ENCODE assay signal across 11 mouse cellular contexts in genomic region chr1:186695361-186695760, GRCm38 (mm10). TPM values are rescaled to one million over a fixed set of nuclear protein-coding genes. Genes with fewer than 3 reads are reported as not detected.
A peak's percentile ranks its signal among the peaks of the same experiment; 100 is the strongest.
DNase-seq lines count a peak whose midpoint lies in the region; ATAC-seq lines count a peak whose summit lies in the region.
"Had no signal": no experiment of that assay in that cellular context is flagged by ENCODE, and none has a peak within 500 bp of the region (broad histone marks: within the 10 kb centered on the region; RNA-seq: fewer than 3 reads in every experiment).

No protein-coding gene starts in this region.

- WGBS in kidney, embryonic 15.5 days: 54% methylated on average over 4 of the region's 4 CpGs
- 29% methylated on average over 4 of the region's 4 CpGs for WGBS in heart, embryonic 12.5 days
- WGBS in lung, embryonic 16.5 days: 33% methylated on average over 4 of the region's 4 CpGs

- no peak overlapping the region for H3K4me2 ChIP-seq in kidney, embryonic 15.5 days
- no peak overlapping the region for H3K4me2 ChIP-seq in heart, embryonic 12.5 days
- H3K4me2 ChIP-seq in lung, embryonic 16.5 days (ENCODE audit: low read depth, low read length): no peak overlapping the region

- DNase-seq in kidney, adult 8-10 months: no peak
- peak; percentile 43 for DNase-seq in brain, adult 2 months (ENCODE audit: low read depth, low spot score)
- DNase-seq in MN1 (ENCODE audit: low spot score): no peak
- no peak for DNase-seq in natural killer cell, adult 2 months (ENCODE audit: low spot score in 2 of 2)
- DNase-seq: cerebellum, adult 11 months had no signal

- H3K27me3 ChIP-seq in kidney, embryonic 15.5 days: no peaks in the 10 kb centered on the region
- H3K27me3 ChIP-seq in heart, embryonic 12.5 days (replicated peaks): no peaks in the 10 kb centered on the region
- no peaks in the 10 kb centered on the region for H3K27me3 ChIP-seq in lung, embryonic 16.5 days (ENCODE audit: control insufficient read depth, insufficient read depth, low read depth, low read length)

- H3K27ac ChIP-seq in kidney, embryonic 15.5 days: peak overlapping the region; percentile 72
- peak overlapping the region; percentile 25 for H3K27ac ChIP-seq in heart, embryonic 12.5 days (ENCODE audit: poor library complexity, severe bottlenecking)
- H3K27ac ChIP-seq in lung, embryonic 16.5 days (ENCODE audit: low read length): peak overlapping the region; percentile 57; the same call in 1 of the 2 replicates
- H3K27ac ChIP-seq: macrophage had no signal

- H3K4me1 ChIP-seq in kidney, embryonic 15.5 days: peaks cover 6% of the 10 kb centered on the region; the same call in 1 of the 2 replicates
- H3K4me1 ChIP-seq in heart, embryonic 12.5 days (replicated peaks): peaks cover 25% of the 10 kb centered on the region
- peaks cover 22% of the 10 kb centered on the region for H3K4me1 ChIP-seq in lung, embryonic 16.5 days (replicated peaks; ENCODE audit: control insufficient read depth, insufficient read depth, low read length)

- no peaks in the 10 kb centered on the region for H3K9me3 ChIP-seq in kidney, embryonic 15.5 days (replicated peaks)
- no peaks in the 10 kb centered on the region for H3K9me3 ChIP-seq in heart, embryonic 12.5 days (replicated peaks)
- H3K9me3 ChIP-seq in lung, embryonic 16.5 days (ENCODE audit: control insufficient read depth, low read length): no peaks in the 10 kb centered on the region

- no peak for ATAC-seq in kidney, embryonic 15.5 days (replicated peaks; ENCODE audit: low FRiP score)
- no peak for ATAC-seq in heart, embryonic 12.5 days (ENCODE audit: insufficient number of reproducible peaks, low FRiP score)
- peak; percentile 50 for ATAC-seq in lung, embryonic 16.5 days (ENCODE audit: low read depth)
- no peak for ATAC-seq in activated CD4-positive, CD25-positive, alpha-beta regulatory T cell, adult 4 months

- no peak overlapping the region for H3K9ac ChIP-seq in kidney, embryonic 15.5 days
- H3K9ac ChIP-seq in heart, embryonic 12.5 days: no peak overlapping the region; the same call in 1 of the 2 replicates
- no peak overlapping the region for H3K9ac ChIP-seq in lung, embryonic 16.5 days (ENCODE audit: low read length)

- no peak overlapping the region for H3K4me3 ChIP-seq in kidney, embryonic 15.5 days (replicated peaks)
- H3K4me3 ChIP-seq in heart, embryonic 12.5 days: no peak overlapping the region
- H3K4me3 ChIP-seq in lung, embryonic 16.5 days (ENCODE audit: low read length): no peak overlapping the region
- H3K4me3 ChIP-seq: erythroblast, embryonic 14.5 days had no signal

- no peaks in the 10 kb centered on the region for H3K36me3 ChIP-seq in kidney, embryonic 15.5 days
- peaks cover 22% of the 10 kb centered on the region for H3K36me3 ChIP-seq in heart, embryonic 12.5 days
- H3K36me3 ChIP-seq in lung, embryonic 16.5 days (ENCODE audit: control insufficient read depth, insufficient read depth, low read length): peaks cover 2% of the 10 kb centered on the region; the same call in 1 of the 2 replicates

RNA-seq across cellular contexts. Expression of gene Tgfb2, which starts 10.4 kb away (rescaled TPM):
- polyA plus RNA-seq in kidney, embryonic 15.5 days (2015; fragmentation: Nextera tagmentation; extraction: Ambion mirVana): 16.4 and 23.5 TPM in 2 replicates
- 69.0 and 74.2 TPM in 2 replicates for polyA plus RNA-seq in heart, embryonic 12.5 days (2016; fragmentation: Nextera tagmentation; extraction: Ambion mirVana)
- 102 and 106 TPM in 2 replicates for polyA plus RNA-seq in lung, embryonic 16.5 days (2015; fragmentation: Nextera tagmentation; extraction: Ambion mirVana)
- under 1 TPM in 1 of 2 experiments, not detected in 1; 0.13 TPM for polyA plus RNA-seq in activated CD4-positive, CD25-positive, alpha-beta regulatory T cell, adult 4 months (2017; shearing (Covaris generic))
- polyA plus RNA-seq: erythroblast, embryonic 14.5 days had no signal

RNA-seq across cellular contexts. Expression of gene Rrp15, which starts 53.8 kb away (rescaled TPM):
- 72.6 and 75.5 TPM in 2 replicates for polyA plus RNA-seq in kidney, embryonic 15.5 days (2015; fragmentation: Nextera tagmentation; extraction: Ambion mirVana)
- polyA plus RNA-seq in heart, embryonic 12.5 days (2016; fragmentation: Nextera tagmentation; extraction: Ambion mirVana): 41.1 and 44.4 TPM in 2 replicates
- polyA plus RNA-seq in lung, embryonic 16.5 days (2015; fragmentation: Nextera tagmentation; extraction: Ambion mirVana): 50.8 and 56.4 TPM in 2 replicates
- 10 to 100 TPM; 30.6 to 34.7 TPM for polyA plus RNA-seq in activated CD4-positive, CD25-positive, alpha-beta regulatory T cell, adult 4 months (2017; shearing (Covaris generic))

Comparison
In these comparisons a context has a peak if more than half of its experiments do, and no peak if none do; other contexts are left out.
1. RNA of gene Tgfb2, which starts 10.4 kb away (polyA plus RNA-seq): 102 to 106 TPM in lung, embryonic 16.5 days, 69.0 to 74.2 TPM in heart, embryonic 12.5 days and 16.4 to 23.5 TPM in kidney, embryonic 15.5 days; 0.13 TPM in activated CD4-positive, CD25-positive, alpha-beta regulatory T cell, adult 4 months; every median in the first group is over 10 times any median in the second.
2. Peak in every context shown above with its lines, with median percentiles within 50 percentile points of each other: H3K27ac ChIP-seq.